Mouse (Mus musculus) myocyte (in vitro differentiated cells): ENCODE data around the gene Gm49336. TPM values are rescaled to one million over a fixed set of nuclear protein-coding genes. Genes with fewer than 3 reads are reported as not detected.

Experiments used
- H3K27me3 ChIP-seq: one replicate; pipeline ENCODE4 v1.6.1; 2011; ENCODE audit not compliant: control insufficient read depth, insufficient read depth, insufficient read length
- H3K36me3 ChIP-seq: one replicate; pipeline ENCODE4 v1.6.1; 2011; ENCODE audit not compliant: control insufficient read depth, insufficient read depth
- H3K4me2 ChIP-seq: one replicate; pipeline ENCODE4 v1.6.1; 2011; ENCODE audit warnings: low read depth, control low read depth
- H3K4me3 ChIP-seq: one replicate; pipeline ENCODE4 v1.5.1; 2011; ENCODE audit warnings: mild to moderate bottlenecking, control low read depth, moderate library complexity
- H3K79me2 ChIP-seq: one replicate; pipeline ENCODE4 v1.6.1; 2011; ENCODE audit not compliant: control insufficient read depth, insufficient read depth
- H3ac ChIP-seq: one replicate; pipeline ENCODE4 v1.6.1; 2011; ENCODE audit not compliant: control insufficient read depth, insufficient read length
- CEBPB ChIP-seq: IDR thresholded peaks from 2 replicates; pipeline ENCODE4 v1.6.1; 2011; ENCODE audit warnings: mild to moderate bottlenecking, moderate library complexity; ENCODE audit not compliant: poor library complexity, insufficient read depth, severe bottlenecking
- E2F4 ChIP-seq: IDR thresholded peaks from one replicate; pipeline ENCODE4 v1.6.1; 2011; ENCODE audit warnings: mild to moderate bottlenecking, control low read depth, moderate library complexity; ENCODE audit not compliant: insufficient read depth
- MAX ChIP-seq: IDR thresholded peaks from one replicate; pipeline ENCODE4 v1.6.1; 2011; ENCODE audit warnings: low read depth, mild to moderate bottlenecking, control low read depth
- MYOD1 ChIP-seq, 3 experiments: IDR thresholded peaks; one replicate each; pipeline ENCODE4 v1.6.1; 2011; ENCODE audit warnings: control low read depth in 2 of 3, low read depth in 2 of 3, mild to moderate bottlenecking in 2 of 3, moderate library complexity in 1 of 3; ENCODE audit not compliant: insufficient read length in 2 of 3, control insufficient read depth in 1 of 3
- MYOG ChIP-seq, 3 experiments: IDR thresholded peaks; one replicate each; pipeline ENCODE4 v1.6.1; 2011; ENCODE audit warnings: control low read depth in 2 of 3, low read depth in 2 of 3, mild to moderate bottlenecking in 2 of 3; ENCODE audit not compliant: insufficient read length in 2 of 3, control insufficient read depth in 1 of 3, insufficient read depth in 1 of 3
- POLR2A ChIP-seq: IDR thresholded peaks from one replicate; pipeline ENCODE4 v1.6.1; 2011; ENCODE audit warnings: low read depth, mild to moderate bottlenecking, control low read depth, moderate library complexity; ENCODE audit not compliant: insufficient read length
- POLR2AphosphoS2 ChIP-seq: IDR thresholded peaks from one replicate; pipeline ENCODE4 v1.6.1; 2011; ENCODE audit warnings: low read depth, control low read depth; ENCODE audit not compliant: insufficient read length
- REST ChIP-seq: IDR thresholded peaks from one replicate; pipeline ENCODE4 v1.6.1; 2011; ENCODE audit warnings: mild to moderate bottlenecking, control low read depth, moderate library complexity; ENCODE audit not compliant: insufficient read depth, insufficient read length
- SRF ChIP-seq: IDR thresholded peaks from one replicate; pipeline ENCODE4 v1.6.1; 2011; ENCODE audit warnings: low read depth; ENCODE audit not compliant: control insufficient read depth, insufficient read length
- TCF12 ChIP-seq: IDR thresholded peaks from one replicate; pipeline ENCODE4 v1.6.1; 2011; ENCODE audit warnings: mild to moderate bottlenecking, control low read depth; ENCODE audit not compliant: poor library complexity, insufficient read depth, severe bottlenecking
- TCF3 ChIP-seq: IDR thresholded peaks from one replicate; pipeline ENCODE4 v1.6.1; 2011; ENCODE audit warnings: low read depth, control low read depth; ENCODE audit not compliant: insufficient read length
- USF1 ChIP-seq: IDR thresholded peaks from one replicate; pipeline ENCODE4 v1.6.1; 2011; ENCODE audit warnings: low read depth, mild to moderate bottlenecking, control low read depth, moderate library complexity
- polyA plus RNA-seq: library from polyadenylated mRNA; unstranded; fragments of >200 nt; fragmentation: generic; extraction: Trizol; gene quantifications from one replicate; pipeline ENCODE4 v1.2.1, GENCODE M21; 2012; ENCODE audit warnings: missing spikeins

Gm49336 gene
- polyA plus RNA-seq, 1 experiment, result 14.6 TPM

- Histone ChIP-seq H3ac (no peak overlapping the region), H3K36me3 (no peaks in the 10 kb centered on the region), H3K27me3 (peaks cover 50% of the 10 kb centered on the region), H3K4me3 (no peak overlapping the region), H3K79me2 (no peaks in the 10 kb centered on the region), H3K4me2 (no peak overlapping the region)
- no peak for TF ChIP-seq POLR2A
- TF ChIP-seq TCF12, result no peak
- TF ChIP-seq E2F4, result no peak
- no peak for TF ChIP-seq REST
- no peak for TF ChIP-seq MYOG (IDR thresholded peaks at IDR 0.05; ENCODE audit: control insufficient read depth in 1 of 3, insufficient read depth in 1 of 3, insufficient read length in 2 of 3, low read depth in 2 of 3)
- TF ChIP-seq CEBPB, result no peak
- no peak for TF ChIP-seq MYOD1 (IDR thresholded peaks at IDR 0.05; ENCODE audit: control insufficient read depth in 1 of 3, insufficient read length in 2 of 3, low read depth in 2 of 3)
- TF ChIP-seq TCF3, result no peak
- TF ChIP-seq SRF, result no peak
Measured at GRCm38 (mm10) chr14:60177614-60178570, 73.4 kb downstream of the Gm49336 start.

- no peaks in the 10 kb centered on the region for H3K36me3 ChIP-seq
- H3K4me2 ChIP-seq, result no peak overlapping the region
- H3ac ChIP-seq, result no peak overlapping the region
- H3K4me3 ChIP-seq, result no peak overlapping the region
- H3K27me3 ChIP-seq, result peaks cover 59% of the 10 kb centered on the region
- no peak for TF ChIP-seq SRF
- no peak for TF ChIP-seq MYOD1 (IDR thresholded peaks at IDR 0.05; ENCODE audit: control insufficient read depth in 1 of 3, insufficient read length in 2 of 3, low read depth in 2 of 3)
- H3K79me2 ChIP-seq, result no peaks in the 10 kb centered on the region
Measured at GRCm38 (mm10) chr14:60176891-60177613, 74.3 kb downstream of the Gm49336 start.

GRCm38 (mm10) chr14:60176469-60176890 lies 74.8 kb downstream of the Gm49336 start:
- H3K4me3 ChIP-seq, result no peak overlapping the region
- peaks cover 59% of the 10 kb centered on the region for H3K27me3 ChIP-seq
- TF ChIP-seq E2F4, result no peak
- no peak for TF ChIP-seq TCF3
- no peak for TF ChIP-seq USF1
- no peak for TF ChIP-seq SRF
- TF ChIP-seq MAX, result no peak
- TF ChIP-seq MYOD1 (IDR thresholded peaks at IDR 0.05; ENCODE audit: control insufficient read depth in 1 of 3, insufficient read length in 2 of 3, low read depth in 2 of 3), result no peak
- no peak for TF ChIP-seq TCF12
- no peak for TF ChIP-seq CEBPB
- no peak for TF ChIP-seq POLR2AphosphoS2
- no peak for TF ChIP-seq REST
- no peak for TF ChIP-seq MYOG (IDR thresholded peaks at IDR 0.05; ENCODE audit: control insufficient read depth in 1 of 3, insufficient read depth in 1 of 3, insufficient read length in 2 of 3, low read depth in 2 of 3)
- TF ChIP-seq POLR2A, result no peak
- H3ac ChIP-seq, result no peak overlapping the region
- H3K36me3 ChIP-seq, result no peaks in the 10 kb centered on the region
- no peaks in the 10 kb centered on the region for H3K79me2 ChIP-seq
- no peak overlapping the region for H3K4me2 ChIP-seq

- Histone ChIP-seq H3ac (no peak overlapping the region), H3K4me3 (no peak overlapping the region), H3K4me2 (no peak overlapping the region), H3K27me3 (peaks cover 51% of the 10 kb centered on the region), H3K79me2 (no peaks in the 10 kb centered on the region), H3K36me3 (no peaks in the 10 kb centered on the region)
- TF ChIP-seq REST (no peak), MYOD1 (IDR thresholded peaks at IDR 0.05; ENCODE audit: control insufficient read depth in 1 of 3, insufficient read length in 2 of 3, low read depth in 2 of 3) (no peak)
Measured at GRCm38 (mm10) chr14:60172286-60173055, 78.8 kb downstream of the Gm49336 start.
